Mouse (Mus musculus) urinary bladder, postnatal 4 days (tissue): ENCODE results near the gene Rps23.
"Not testable (repeated sequence)": the region's sequence is repeated elsewhere in the genome, so short reads cannot be mapped to it uniquely, and the experiment has no call there.

Experiments
- DNase-seq, 2 experiments: peaks; one replicate each; pipeline ENCODE4 v3.0.0; 2021 to 2022; ENCODE audit warnings: low spot score in 2 of 2

Rps23 gene

DNA sequence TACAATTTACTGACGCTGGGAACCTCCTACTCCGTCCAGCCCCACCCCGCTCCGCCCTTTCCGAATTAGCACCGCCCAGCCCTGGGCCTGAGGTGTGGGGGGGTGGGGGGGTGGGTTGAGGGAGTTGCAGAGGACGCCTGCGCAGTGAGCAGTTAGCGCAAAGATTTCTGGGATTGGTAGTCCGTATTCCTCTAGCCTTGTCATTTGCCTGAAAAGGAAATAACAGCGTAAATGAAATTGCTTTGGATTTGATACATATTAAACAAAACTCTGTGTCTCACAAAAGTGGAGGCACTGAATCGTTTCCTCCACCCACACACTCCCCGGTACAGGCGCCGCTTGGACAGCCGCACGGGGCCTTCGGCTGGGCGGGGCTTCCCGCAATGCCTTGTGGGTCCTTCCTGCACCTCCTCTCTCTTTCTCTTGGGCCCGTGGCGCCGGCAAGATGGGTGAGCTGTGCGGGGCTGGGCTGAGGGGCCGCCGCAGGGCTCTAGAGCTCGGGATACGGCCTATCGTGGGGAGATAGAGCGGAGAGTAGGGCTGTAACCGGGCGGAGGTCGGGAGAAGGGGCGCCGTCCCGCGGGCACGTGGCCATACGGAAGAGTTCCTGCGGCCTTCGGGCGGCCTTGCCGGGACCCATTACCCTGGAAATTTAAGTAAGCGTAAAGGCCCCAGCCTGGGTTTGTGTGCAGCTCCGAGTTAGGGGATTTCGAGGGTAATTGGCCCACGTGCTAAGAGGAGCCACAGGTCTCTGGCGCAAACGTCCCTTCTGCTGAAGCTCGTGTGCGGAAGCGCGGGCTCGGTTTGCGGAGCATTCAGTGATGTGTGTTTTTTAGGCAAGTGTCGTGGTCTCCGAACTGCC is at the start of gene Rps23:
Gene Rps23, plus strand, starts transcription at position 208 of the 862 bp plus-strand sequence.
- DNase-seq, result peak; percentile 83 to 88

- no peak for DNase-seq
These were observed 40.9 kb upstream of the Rps23 start for GRCm38 (mm10) chr13:90881727-90882429.

GRCm38 (mm10) chr13:90885856-90886532 is 36.8 kb upstream of the Rps23 start:
- DNase-seq, result no peak

DNA sequence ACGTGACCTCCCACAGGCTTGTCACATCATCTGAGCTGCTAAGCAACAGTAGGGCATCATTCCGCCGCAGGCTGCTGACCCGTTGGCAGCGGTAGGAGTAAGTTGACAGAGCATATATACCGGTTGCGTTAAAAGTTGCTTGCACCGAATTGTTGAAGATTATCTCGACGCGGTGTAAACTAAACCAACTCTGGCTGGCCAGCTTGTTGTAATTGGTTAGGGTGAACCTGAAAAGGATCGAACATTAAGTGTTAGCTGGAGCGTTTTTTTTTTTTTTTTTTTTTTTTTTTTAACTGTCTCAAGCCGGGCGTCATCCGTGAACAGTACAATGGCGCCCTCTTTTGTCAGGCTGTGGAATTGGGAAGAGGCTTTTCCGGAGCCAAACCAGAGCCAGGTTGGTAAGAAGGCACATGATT is 36.2 kb upstream of the Rps23 start:
- DNase-seq, result peak; percentile 34 to 79

- no peak for DNase-seq
These were observed 32.6 kb upstream of the Rps23 start for GRCm38 (mm10) chr13:90890111-90890510.

GRCm38 (mm10) chr13:90894819-90895218 is 27.9 kb upstream of the Rps23 start:
- DNase-seq, result no peak

DNA sequence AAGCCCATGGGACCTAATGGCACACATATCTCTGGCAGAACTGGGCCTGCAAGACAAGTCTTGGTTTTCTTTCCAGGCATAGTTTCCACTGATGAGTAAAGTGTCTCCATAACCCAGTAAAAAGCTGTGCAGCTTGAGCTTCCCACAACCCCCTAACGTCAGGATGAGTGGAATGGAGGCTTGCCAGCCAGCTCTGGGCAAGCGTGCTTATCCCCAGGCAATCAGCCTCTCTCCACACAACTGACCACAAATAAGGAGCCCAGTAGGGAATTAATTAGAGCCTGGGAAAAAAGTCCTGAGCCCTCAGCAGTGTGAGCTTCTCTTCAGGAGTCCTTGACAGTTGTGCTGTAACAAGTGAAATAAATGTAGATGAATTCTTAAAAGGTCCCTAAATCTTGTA is 26.7 kb upstream of the Rps23 start:
- DNase-seq, result no peak

DNA sequence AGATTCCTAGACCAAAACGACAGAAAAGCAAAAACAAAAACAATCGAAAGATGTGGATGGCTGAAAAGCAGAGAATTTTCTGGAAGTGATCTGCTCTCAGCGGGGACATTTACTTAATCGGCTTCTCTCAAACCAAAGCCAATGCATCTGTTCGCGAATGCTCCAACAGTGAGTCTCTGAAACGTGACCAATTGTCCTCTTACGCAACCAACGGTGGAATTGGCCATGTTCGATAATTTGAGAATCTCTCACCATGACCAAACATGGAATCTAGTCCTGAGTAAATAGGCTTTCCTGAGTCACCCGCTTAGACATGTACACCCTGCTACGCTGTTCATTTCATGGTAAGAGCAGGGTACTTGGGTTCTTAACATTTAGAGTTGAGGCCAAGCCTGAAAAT is 25.9 kb upstream of the Rps23 start:
- no peak for DNase-seq

DNA sequence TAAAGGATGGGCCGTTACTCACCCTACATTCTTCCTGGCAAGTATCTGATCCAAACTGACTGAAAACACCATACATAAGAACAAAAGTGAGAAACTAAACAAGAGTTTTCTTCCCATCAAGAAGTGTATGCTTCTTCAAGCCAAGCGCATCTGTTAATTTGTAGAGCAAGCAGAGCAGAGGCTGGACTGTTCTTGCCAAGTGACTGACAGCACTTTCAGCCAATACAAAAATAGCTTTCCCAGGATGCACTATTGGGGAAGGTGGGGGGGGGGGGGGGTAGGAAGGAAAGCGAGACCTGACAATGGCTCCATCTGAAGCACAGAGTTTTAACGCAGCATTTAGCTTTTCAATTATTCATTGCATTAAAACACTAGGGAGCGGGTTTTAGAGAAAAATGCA is 17.6 kb upstream of the Rps23 start, which contains the start of gene Atp6ap1l:
Gene Atp6ap1l, minus strand, starts transcription at position 180 of the 400 bp plus-strand sequence.
- DNase-seq, result no peak

DNA sequence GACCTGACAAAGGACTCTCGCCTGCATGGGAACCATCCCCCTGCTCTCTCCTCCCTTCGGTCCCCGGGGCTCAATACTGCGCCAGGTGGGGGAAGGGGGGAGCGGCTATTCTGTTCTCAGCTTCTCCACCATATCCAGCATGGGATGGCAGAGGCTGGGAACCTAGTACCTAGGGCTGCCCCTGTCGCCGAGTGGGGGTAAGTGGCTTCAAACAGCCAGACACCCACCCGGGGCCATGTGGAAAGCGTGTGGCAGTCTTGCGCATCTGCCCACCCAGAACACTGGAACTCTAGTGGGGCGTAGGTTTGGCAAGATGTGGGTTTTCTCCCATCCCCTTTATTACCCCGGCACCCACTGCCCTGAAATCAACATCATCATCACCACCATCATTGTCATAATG is 15.4 kb upstream of the Rps23 start:
- DNase-seq, result no peak

- DNase-seq, result no peak
These were observed 9.7 kb upstream of the Rps23 start for GRCm38 (mm10) chr13:90912760-90913674.

DNA sequence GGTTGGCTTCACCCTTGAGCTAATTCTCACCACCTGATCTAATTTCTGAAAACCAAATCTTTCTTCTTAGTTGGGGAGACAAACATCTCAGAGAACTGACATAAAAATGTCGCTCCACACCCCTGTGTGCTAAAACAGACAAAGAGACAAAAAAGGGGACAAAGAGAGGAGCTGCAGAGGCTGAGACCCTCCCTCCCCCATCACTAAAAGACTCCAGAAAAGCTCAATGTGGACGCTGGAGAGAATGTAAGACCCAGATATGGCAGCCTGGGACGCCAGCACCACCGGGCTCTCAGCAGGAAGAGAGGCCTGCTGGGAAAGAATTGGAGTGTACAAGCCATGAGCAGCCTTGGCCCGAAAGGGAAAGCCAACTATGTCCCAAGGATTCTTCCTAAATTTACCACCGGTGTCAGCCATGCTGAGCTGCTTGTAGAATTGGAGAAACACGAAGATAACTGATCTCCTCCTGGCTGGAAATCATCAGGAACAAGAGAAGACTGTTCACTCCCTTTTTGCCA is 9.0 kb upstream of the Rps23 start:
- DNase-seq, result no peak

GRCm38 (mm10) chr13:90914721-90915120 is 8.0 kb upstream of the Rps23 start:
- no peak for DNase-seq

GRCm38 (mm10) chr13:90923617-90924016 is 859 bp downstream of the Rps23 start:
- not testable (repeated sequence) for DNase-seq

GRCm38 (mm10) chr13:90924072-90924471 is 1.3 kb downstream of the Rps23 start:
- no peak for DNase-seq

DNA sequence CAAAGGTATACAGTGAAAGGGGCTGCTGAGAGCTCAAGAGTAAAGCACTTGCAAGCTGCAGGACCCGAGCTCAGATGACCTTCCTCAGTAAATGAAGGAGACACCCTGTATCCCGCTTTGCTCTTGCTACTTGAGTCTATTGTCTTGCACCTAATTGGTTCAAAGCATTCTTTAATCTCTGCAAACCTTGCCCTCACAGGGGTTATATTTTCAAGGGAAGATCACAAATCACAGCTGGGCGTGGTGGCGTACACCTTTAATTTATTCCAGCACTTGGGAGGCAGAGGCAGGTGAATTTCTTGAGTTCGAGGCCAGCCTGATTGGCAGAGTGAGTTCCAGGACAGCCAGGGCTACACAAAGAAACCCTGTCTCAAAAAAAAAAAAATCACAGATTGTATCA is 2.4 kb downstream of the Rps23 start:
- DNase-seq, result no peak

- DNase-seq, result no peak
These were observed 3.5 kb downstream of the Rps23 start for GRCm38 (mm10) chr13:90926125-90926765.

- no peak for DNase-seq
These were observed 4.3 kb downstream of the Rps23 start for GRCm38 (mm10) chr13:90926938-90927633.

DNA sequence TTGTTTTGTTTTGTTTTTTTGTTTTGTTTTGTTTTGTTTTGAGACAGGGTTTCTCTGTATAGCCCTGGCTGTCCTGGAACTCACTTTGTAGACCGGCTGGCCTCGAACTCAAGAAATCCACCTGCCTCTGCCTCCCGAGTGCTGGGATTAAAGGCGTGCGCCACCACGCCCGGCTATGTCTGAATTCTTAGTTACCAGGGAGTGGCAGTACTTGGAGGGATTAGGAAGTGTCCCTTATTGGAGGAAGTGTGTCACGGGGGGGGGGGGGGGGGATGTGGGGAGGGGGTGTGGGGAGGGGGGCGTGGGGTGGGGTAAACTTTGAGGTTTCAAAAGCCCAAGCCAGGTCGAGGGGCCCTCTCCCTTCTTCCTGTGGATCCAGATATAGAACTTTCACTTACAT is 5.5 kb downstream of the Rps23 start:
- not testable (repeated sequence) for DNase-seq

GRCm38 (mm10) chr13:90929847-90930246 is 7.1 kb downstream of the Rps23 start:
- no peak for DNase-seq
